Mouse (Mus musculus) forebrain, embryonic 11.5 days (tissue): Measurements from ENCODE around the gene Hopx. TPM values are rescaled to one million over a fixed set of nuclear protein-coding genes. Genes with fewer than 3 reads are reported as not detected.
A peak's percentile ranks its signal among the peaks of the same experiment; 100 is the strongest.

ENCODE experiments used
- ATAC-seq: fragments of 200-750 bp; cut with Nextera tagmentation; replicated peaks from 2 replicates; pipeline ENCODE4 v1.8.0; 2017; ENCODE audit warnings: moderate TSS enrichment; ENCODE audit not compliant: low FRiP score
- DNase-seq: peaks from one replicate; pipeline ENCODE4 v3.0.0-alpha.2; 2017; ENCODE audit warnings: low spot score
- H3K27ac ChIP-seq: fragments of 300-500 bp; sonication (generic); 2 replicates; pipeline ENCODE4 v1.5.1; 2014; ENCODE audit warnings: low read depth, low read length
- H3K27me3 ChIP-seq: fragments of 300-500 bp; sonication (generic); 2 replicates; pipeline ENCODE4 v1.6.1; 2014; ENCODE audit warnings: mild to moderate bottlenecking, low read length, mixed read lengths; ENCODE audit not compliant: control insufficient read depth, insufficient read depth
- H3K36me3 ChIP-seq: fragments of 300-500 bp; sonication (generic); 2 replicates; pipeline ENCODE4 v1.6.1; 2014; ENCODE audit warnings: mild to moderate bottlenecking, low read length, moderate library complexity, mixed read lengths; ENCODE audit not compliant: control insufficient read depth, insufficient read depth
- H3K4me1 ChIP-seq: fragments of 300-500 bp; sonication (generic); replicated peaks from 2 replicates; pipeline ENCODE4 v1.6.1; 2014; ENCODE audit warnings: low read length, mixed read lengths; ENCODE audit not compliant: control insufficient read depth, insufficient read depth
- H3K4me2 ChIP-seq: fragments of 300-500 bp; sonication (generic); 2 replicates; pipeline ENCODE4 v1.6.1; 2014; ENCODE audit warnings: low read depth, mild to moderate bottlenecking, low read length, moderate library complexity, mixed read lengths; ENCODE audit not compliant: severe bottlenecking
- H3K4me3 ChIP-seq: fragments of 300-500 bp; sonication (generic); 2 replicates; pipeline ENCODE4 v1.5.1; 2014; ENCODE audit warnings: low read depth, low read length
- H3K9ac ChIP-seq: fragments of 300-500 bp; sonication (generic); 2 replicates; pipeline ENCODE4 v1.6.1; 2014; ENCODE audit warnings: low read length
- H3K9me3 ChIP-seq: fragments of 300-500 bp; sonication (generic); 2 replicates; pipeline ENCODE4 v1.6.1; 2016; ENCODE audit warnings: low read length, mixed read lengths; ENCODE audit not compliant: control insufficient read depth
- WGBS: fragments of 180-500 bp; shearing (Covaris S2); extraction: QIAGEN DNeasy Blood & Tissue Kit; methylation state at CpG from one replicate; pipeline ENCODE4 v1.1.7; 2014; 5-methylcytosine and 5-hydroxymethylcytosine counted together
- polyA plus RNA-seq: library from polyadenylated mRNA; unstranded; fragments of >200 nt; fragmentation: Nextera tagmentation; extraction: Ambion mirVana; gene quantifications from 2 replicates; pipeline ENCODE4 v1.2.1, GENCODE M21; 2014

The Hopx gene
- polyA plus RNA-seq, 1 experiment from 2014 or later: 0.63 TPM

DNA sequence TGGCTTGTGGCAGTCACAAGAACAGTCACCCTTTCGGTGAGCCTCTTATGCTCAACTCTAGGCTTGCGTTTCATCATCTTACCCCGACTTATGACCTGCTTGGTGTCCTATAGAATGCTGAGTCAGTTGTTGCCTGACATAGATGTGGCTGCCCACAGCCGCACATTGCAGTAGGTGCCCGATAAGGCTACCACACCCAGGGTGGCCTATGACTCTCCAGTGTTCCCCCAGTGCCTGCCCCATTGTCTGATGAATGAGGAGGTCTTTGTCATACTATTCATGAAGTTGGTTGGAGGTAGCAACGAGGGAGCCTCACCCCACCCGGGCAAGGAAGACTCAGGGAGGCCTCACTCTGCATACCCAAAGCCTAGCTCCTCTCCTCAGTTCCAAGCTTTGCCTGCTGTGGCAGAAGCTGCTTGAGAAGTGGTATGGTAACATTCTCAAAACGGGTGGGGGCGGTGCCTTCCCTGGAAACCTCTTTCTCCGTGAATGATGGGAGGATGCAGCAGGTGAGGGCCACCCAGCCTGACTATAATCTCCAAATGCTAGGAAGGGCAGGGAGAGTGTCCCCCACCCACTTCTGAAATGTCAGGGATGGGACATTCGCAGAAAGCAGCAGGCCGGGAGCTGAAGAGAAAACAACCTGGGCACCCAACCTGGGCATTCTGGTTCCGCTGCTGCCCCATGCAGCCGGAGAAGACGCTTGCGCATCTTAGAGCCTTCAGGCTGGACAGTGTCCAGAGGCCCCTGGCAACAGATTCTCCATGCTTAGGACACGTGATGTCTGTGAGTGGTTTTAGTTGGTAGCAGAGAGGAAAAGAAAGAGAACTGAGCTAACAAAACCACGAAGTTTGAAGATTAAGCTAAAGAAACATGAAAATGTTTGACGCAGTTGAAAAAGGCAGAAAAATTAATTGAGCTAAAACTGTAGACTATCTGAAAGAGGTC is 4.8 kb upstream of the Hopx start:
- Histone ChIP-seq H3K27ac (no peak overlapping the region), H3K4me1 (peaks cover 16% of the 10 kb centered on the region)

DNA sequence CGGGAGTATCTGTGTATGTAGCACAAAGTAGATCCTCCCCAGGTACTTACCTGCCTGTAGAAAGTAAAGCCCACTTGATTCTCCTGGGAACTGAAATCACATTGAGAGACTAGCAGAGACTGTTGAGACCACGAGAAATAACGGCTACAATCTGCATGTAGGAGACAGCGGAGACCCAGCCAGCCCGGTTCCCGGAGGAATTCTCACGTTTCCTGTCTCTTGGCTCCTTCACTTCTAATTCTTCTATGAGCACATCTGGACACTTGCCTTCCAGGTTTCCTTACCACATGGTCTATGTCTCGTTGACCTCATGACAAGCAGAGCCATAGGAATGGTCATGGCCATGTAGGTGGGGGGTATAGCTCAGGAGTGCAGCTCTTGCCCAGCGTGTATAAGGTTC is 811 bp upstream of the Hopx start:
- 85% methylated on average over 9 of the region's 9 CpGs for WGBS
- Histone ChIP-seq H3K36me3 (no peaks in the 10 kb centered on the region), H3K27me3 (peaks cover 58% of the 10 kb centered on the region), H3K9me3 (no peaks in the 10 kb centered on the region), H3K9ac (no peak overlapping the region), H3K4me2 (no peak overlapping the region), H3K4me3 (no peak overlapping the region), H3K27ac (no peak overlapping the region), H3K4me1 (peaks cover 9% of the 10 kb centered on the region)
- ATAC-seq (no peak), DNase-seq (no peak)

More for the DNA sequence above, 4.8 kb upstream of the Hopx start:
- Histone ChIP-seq H3K4me3 (no peak overlapping the region), H3K9ac (no peak overlapping the region), H3K27me3 (peaks cover 70% of the 10 kb centered on the region), H3K9me3 (no peaks in the 10 kb centered on the region), H3K36me3 (no peaks in the 10 kb centered on the region), H3K4me2 (no peak overlapping the region)
- DNase-seq (no peak), ATAC-seq (no peak)
- WGBS: 78% methylated on average over 19 of the region's 19 CpGs

DNA sequence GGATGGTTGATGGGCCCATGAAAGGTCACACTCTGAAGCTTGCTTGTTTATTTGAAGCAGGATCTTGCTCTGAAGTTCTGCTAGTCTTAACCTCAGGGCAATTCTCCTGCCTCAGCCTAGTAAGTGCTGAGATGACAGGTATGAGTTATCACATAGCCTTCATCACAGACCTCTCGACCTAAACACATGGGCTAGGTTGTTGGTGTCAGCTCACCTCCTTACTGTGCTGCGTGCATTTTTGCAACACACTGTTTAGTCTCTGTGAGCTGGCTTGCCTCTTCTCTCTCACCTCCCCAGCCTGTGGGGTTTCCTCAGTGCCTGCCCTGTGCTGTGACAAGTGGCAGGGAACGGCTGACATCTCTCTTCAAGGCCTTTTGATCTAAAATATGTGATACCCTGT is 1.1 kb downstream of the Hopx start:
- no peak for ATAC-seq
- Histone ChIP-seq H3K9ac (no peak overlapping the region), H3K4me3 (no peak overlapping the region), H3K27me3 (peaks cover 41% of the 10 kb centered on the region), H3K27ac (no peak overlapping the region), H3K4me1 (peaks cover 9% of the 10 kb centered on the region), H3K9me3 (no peaks in the 10 kb centered on the region), H3K36me3 (no peaks in the 10 kb centered on the region), H3K4me2 (no peak overlapping the region)
- 81% methylated on average over 3 of the region's 3 CpGs for WGBS
- no peak for DNase-seq

DNA sequence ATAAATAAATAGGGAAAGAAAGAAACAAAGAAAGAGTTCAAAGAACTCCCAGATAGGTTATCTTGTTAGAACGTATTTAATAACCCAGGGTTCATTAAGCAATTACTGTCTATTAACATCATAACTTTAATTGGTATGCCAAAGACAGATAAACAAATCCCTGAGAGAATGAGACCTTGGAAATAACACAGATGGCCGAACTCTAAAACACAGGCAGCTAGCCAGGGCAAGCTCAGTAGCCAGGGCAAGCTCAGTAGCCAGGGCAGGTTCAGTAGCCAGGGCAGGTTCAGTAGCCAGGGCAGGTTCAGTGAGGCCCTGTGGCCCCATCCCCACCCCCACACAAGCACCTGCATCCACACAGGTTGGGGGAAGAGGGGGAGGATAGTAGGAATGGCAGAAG is 2.9 kb downstream of the Hopx start:
- Histone ChIP-seq H3K27ac (no peak overlapping the region), H3K9ac (no peak overlapping the region), H3K9me3 (no peaks in the 10 kb centered on the region), H3K4me1 (peaks cover 9% of the 10 kb centered on the region), H3K4me2 (no peak overlapping the region), H3K36me3 (no peaks in the 10 kb centered on the region), H3K27me3 (peaks cover 31% of the 10 kb centered on the region), H3K4me3 (no peak overlapping the region)
- no peak for DNase-seq
- 55% methylated on average over 2 of the region's 2 CpGs for WGBS
- ATAC-seq: no peak

DNA sequence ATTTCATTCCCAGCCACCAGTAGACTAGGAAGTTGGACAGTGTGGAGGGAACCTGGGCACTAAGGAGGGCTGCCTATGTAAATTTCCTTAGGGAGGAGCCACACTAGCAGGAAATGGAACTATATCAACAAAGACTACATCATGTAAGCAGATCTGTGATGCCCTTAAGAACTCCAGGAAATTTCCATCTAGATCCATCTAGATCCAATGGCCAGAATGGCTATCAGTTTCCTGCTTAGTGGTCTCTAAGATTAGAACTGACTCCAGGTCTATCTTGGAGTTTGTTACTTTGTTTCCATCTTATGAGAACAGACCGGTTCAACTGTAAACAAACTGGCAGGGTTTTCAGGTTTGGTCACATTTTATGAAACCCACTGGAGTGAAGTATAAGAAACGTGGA is 5.1 kb downstream of the Hopx start:
- H3K27ac ChIP-seq: no peak overlapping the region
- H3K9me3 ChIP-seq: no peaks in the 10 kb centered on the region
- no peak overlapping the region for H3K9ac ChIP-seq
- no peak for ATAC-seq
- no peak overlapping the region for H3K4me2 ChIP-seq
- DNase-seq: no peak
- peaks cover 2% of the 10 kb centered on the region; the same call in 1 of the 2 replicates for H3K4me1 ChIP-seq
- no peak overlapping the region for H3K4me3 ChIP-seq
- H3K27me3 ChIP-seq: peaks cover 11% of the 10 kb centered on the region
- no peaks in the 10 kb centered on the region for H3K36me3 ChIP-seq
- 93% methylated on average over 2 of the region's 2 CpGs for WGBS

DNA sequence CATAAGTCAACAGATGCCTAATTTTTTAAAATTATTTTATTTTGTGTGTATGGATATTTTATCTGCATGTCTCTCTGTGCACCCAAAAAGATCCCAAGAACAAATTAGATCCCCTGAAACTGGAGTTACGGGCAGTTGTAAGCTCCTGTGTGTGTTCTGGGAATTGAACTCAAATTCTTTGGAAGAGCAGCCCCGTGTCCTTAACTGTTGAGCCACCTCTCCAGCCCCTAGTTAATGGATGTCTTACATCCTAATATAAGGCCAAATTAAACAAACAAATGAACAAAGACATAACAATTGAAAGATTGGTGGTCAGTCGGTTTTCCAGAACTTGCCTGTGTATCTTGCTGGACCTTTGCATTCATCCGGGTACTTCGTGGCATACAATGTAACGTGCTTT is 6.1 kb downstream of the Hopx start:
- Histone ChIP-seq H3K27me3 (peaks cover 9% of the 10 kb centered on the region; the same call in 1 of the 2 replicates), H3K4me3 (no peak overlapping the region), H3K36me3 (no peaks in the 10 kb centered on the region), H3K27ac (no peak overlapping the region), H3K4me1 (peaks cover 2% of the 10 kb centered on the region; the same call in 1 of the 2 replicates), H3K9me3 (no peaks in the 10 kb centered on the region), H3K4me2 (no peak overlapping the region), H3K9ac (no peak overlapping the region)
- WGBS: 93% methylated on average over 6 of the region's 6 CpGs
- ATAC-seq (no peak), DNase-seq (no peak)

DNA sequence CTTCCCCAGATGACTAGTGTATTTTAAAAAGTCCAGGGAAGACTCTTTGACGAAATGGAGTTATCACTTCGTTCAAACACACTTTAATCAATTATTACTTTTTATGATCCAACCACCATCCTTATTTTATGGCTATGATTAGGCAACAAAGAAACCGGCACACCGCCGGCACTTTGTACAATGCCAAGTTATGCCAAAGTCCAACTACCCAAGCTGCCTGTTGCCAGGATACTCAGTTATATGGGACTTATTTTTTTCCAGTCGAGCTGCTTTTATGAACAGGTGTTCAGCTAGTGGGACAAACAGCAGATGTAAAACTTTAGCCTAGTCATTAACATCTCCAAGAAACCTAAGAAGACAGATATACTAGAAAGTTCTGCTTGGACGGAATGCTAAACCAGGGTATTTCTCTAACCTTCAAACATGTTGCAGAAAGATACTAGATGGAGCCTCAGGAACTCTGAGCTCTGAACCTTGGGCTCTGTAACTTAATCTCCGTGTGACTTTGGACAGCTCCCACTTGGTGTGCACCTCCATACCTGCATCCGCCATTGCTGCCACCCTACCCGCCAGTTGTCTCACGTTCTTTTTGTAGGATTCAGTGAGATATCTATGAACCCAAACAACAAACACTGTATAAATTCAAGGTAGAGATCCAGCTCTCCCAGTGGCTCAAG is 7.6 kb downstream of the Hopx start:
- Histone ChIP-seq H3K27ac (no peak overlapping the region), H3K9ac (no peak overlapping the region), H3K4me1 (peaks cover 10% of the 10 kb centered on the region; the same call in 1 of the 2 replicates), H3K9me3 (no peaks in the 10 kb centered on the region), H3K4me3 (no peak overlapping the region), H3K4me2 (no peak overlapping the region), H3K27me3 (peaks cover 6% of the 10 kb centered on the region; the same call in 1 of the 2 replicates), H3K36me3 (no peaks in the 10 kb centered on the region)
- DNase-seq: no peak
- 91% methylated on average over 11 of the region's 11 CpGs for WGBS
- ATAC-seq: no peak

DNA sequence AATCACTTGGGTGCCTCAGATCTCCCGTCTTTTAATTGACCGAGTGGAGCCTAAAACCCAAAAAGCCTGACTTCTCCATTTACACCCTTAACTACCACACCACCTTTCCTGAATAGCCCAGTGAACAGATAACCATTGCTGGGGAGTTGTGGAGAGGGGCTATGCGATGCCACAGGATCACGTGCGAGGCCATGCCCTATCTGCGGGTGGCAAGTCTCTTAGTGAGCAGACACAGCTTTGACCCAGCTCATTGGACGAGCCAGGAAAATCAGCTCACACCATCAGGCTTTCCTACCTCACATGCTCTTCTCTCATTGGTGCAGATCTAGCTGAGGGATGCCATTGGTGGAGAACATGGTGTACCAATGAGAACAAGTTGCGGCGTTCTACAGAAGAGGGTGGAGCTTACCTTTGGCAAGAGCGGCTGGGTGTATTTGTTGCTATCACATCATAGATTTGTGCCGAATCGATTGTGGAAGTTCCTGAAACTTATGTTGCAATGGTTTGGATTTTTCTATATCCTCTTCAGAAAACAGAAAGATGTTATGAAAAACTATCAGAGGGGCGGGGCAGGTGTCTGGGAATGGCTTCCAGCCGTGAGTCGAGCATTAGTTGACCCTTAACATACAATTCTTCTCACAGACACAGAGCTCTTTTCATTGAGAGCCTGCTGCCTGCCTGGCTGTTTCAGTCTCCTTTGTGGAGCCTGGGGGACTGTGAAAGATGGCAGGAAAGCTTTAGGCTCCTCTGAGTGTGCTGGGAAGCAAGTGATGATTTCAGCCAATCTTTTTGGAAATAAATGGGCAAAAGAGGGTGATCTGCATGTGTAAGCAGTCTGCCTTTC is 12.2 kb downstream of the Hopx start:
- DNase-seq: no peak
- no peak overlapping the region for H3K4me3 ChIP-seq
- peaks cover 10% of the 10 kb centered on the region; the same call in 1 of the 2 replicates for H3K4me1 ChIP-seq
- H3K27me3 ChIP-seq: peaks cover 4% of the 10 kb centered on the region; the same call in 1 of the 2 replicates
- no peak overlapping the region for H3K9ac ChIP-seq
- no peaks in the 10 kb centered on the region for H3K36me3 ChIP-seq
- peak overlapping the region; percentile 32; the same call in 1 of the 2 replicates for H3K27ac ChIP-seq
- no peak overlapping the region for H3K4me2 ChIP-seq
- ATAC-seq: peak; percentile 76
- no peaks in the 10 kb centered on the region for H3K9me3 ChIP-seq
- WGBS: 69% methylated on average over 15 of the region's 15 CpGs
